Mouse (Mus musculus) bone marrow macrophage, adult 2 months (primary cell): ENCODE measurements around the gene Adamts3. TPM values are rescaled to one million over a fixed set of nuclear protein-coding genes. Genes with fewer than 3 reads are reported as not detected.

Source experiments
- H3K27ac ChIP-seq: 2 replicates; pipeline ENCODE4 v1.5.1; 2012; ENCODE audit warnings: low read depth, low read length; ENCODE audit not compliant: insufficient read depth
- H3K4me1 ChIP-seq: 2 replicates; pipeline ENCODE4 v1.6.1; 2012; ENCODE audit warnings: low read length; ENCODE audit not compliant: control insufficient read depth, insufficient read depth
- H3K4me3 ChIP-seq: 2 replicates; pipeline ENCODE4 v1.5.1; 2012; ENCODE audit warnings: mild to moderate bottlenecking, low read length, moderate library complexity; ENCODE audit not compliant: insufficient read depth
- CTCF ChIP-seq: IDR thresholded peaks from 2 replicates; pipeline ENCODE4 v1.5.1; 2012; ENCODE audit warnings: low read depth, mild to moderate bottlenecking, low read length, moderate library complexity
- POLR2A ChIP-seq: IDR thresholded peaks from 2 replicates; pipeline ENCODE4 v1.6.1; 2012; ENCODE audit warnings: mild to moderate bottlenecking, low read depth, low read length, borderline replicate concordance
- polyA plus RNA-seq: library from polyadenylated mRNA; stranded (reverse); fragments of >200 nt; gene quantifications from 2 replicates; pipeline ENCODE4 v1.2.4, GENCODE M21; 2012; ENCODE audit not compliant: missing spikeins, insufficient read depth, insufficient read length

Gene Adamts3
- polyA plus RNA-seq, 1 experiment: not detected

DNA sequence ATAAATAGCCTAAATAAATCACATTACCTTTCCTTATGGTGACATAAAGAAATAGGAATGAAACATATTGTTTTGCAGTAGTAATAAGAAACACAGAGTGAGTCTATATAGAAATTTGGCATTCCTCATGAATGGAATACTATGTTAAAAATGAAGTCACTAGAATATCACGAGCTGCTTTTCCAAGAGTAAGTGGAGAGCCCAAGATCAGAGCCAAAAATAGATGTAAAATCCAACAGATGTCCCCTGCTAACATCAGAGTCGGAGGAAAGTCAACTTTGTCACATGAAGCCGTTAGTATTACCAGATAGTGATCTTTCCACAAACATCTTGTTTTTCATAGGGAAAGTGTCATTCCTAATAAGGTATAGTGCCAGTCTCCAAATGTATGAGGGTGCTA, 155.0 kb downstream of the Adamts3 start:
- H3K4me3 ChIP-seq: no peak overlapping the region
- TF ChIP-seq CTCF (no peak), POLR2A (no peak)
- no peak overlapping the region for H3K27ac ChIP-seq
- no peaks in the 10 kb centered on the region for H3K4me1 ChIP-seq

DNA sequence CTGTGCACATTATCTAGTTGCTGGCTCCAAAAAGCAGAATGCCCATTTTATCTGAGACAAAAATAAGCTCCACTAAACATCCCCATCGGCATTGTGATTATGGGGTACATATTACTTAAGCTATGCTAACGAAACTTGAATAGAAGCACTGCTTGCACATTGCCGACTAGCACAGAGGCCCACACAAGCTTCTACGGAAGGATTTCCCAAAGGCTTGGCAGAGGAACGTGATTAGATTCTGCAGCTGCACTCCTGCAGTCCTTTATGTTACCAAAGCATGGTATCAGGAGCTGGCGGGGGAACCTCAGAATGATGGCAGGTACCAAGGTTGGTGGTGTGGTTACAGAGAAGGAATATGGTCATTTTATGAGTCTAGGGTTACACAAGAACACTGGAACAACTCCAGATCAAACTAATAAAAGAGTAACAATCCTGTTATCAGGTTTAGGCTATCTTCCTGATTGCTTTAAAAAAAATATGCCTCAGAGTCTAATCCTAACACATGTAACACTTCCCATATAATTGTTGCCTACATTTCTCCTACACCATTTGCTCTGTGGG, 155.6 kb downstream of the Adamts3 start:
- Histone ChIP-seq H3K4me1 (no peaks in the 10 kb centered on the region), H3K27ac (no peak overlapping the region), H3K4me3 (no peak overlapping the region)
- TF ChIP-seq POLR2A (no peak), CTCF (no peak)

DNA sequence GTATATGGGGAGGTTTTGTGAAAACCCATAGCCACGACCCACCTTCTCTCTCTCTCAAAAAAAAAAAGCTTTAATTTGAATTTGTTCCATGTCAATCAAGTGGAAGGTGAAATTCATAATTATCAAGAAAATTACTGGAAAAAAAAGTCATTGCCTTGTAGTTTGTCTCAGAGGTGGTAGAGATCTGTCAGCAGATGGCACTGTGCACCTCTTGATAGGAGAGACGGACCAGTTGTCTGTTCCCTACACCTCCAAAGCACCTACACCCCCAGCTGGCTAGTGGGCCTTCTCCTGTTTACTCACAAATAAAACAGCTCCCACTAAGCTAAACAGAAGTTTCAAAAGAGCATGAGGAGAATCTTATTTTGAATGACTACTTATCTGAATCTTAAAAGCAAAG, 168.6 kb downstream of the Adamts3 start:
- no peak for TF ChIP-seq CTCF
- TF ChIP-seq POLR2A: no peak
- H3K4me3 ChIP-seq: no peak overlapping the region
- H3K4me1 ChIP-seq: no peaks in the 10 kb centered on the region
- H3K27ac ChIP-seq: no peak overlapping the region

DNA sequence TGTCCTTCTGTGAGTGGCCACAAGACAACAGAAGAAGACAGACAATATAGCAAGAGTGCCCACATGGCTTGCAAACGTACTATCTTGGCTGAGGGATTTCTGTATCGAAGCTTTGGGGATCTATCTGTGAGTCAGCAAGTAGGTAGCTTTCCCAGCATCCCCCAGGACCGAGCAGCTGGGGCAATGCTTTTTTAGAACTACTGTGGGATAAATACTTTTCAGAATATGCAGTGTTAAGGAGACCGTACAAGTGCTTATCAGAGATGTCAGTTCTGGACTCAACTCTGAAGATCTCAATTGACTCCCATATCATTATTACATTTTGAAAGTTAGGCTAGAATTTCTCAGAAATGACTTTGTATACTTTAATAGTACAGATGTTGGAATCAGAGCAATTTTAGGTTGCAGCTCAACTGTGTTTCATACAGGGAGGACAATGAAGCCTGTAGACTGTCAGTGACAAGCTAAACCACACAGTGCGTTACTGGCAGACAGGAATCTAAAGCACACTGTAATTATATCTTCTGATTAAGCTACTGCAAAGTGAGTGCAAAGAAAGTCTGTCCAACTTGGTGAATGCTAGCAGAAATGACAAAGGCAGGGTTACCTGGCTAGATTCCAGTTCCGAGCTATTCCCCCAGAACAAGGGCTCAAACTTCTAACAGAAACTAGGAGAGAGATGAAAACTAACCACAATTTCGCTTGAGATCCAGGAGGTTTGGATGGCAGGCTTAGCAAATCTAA, 171.8 kb downstream of the Adamts3 start:
- Histone ChIP-seq H3K27ac (no peak overlapping the region), H3K4me1 (no peaks in the 10 kb centered on the region), H3K4me3 (no peak overlapping the region)
- TF ChIP-seq CTCF: no peak
- no peak for TF ChIP-seq POLR2A

DNA sequence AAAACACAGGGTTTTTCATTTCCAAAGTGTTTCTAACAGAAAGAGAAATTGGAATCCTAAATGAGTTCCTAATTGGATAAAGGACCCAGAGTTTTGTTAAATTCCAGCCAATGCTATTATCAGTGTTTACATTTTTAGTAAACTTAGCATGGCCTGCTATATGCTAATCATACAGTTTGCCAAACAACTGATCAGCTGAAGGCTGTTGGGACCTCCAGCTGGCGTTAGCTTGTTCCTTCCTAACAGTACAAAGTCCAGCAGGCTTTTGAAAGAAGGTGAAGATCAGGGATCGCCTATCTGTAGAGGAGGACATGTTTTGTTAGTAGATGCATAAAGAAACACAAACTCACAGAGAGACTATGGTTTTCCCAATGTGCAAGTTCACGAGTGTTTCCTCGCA, 173.7 kb downstream of the Adamts3 start:
- TF ChIP-seq POLR2A (no peak), CTCF (no peak)
- Histone ChIP-seq H3K27ac (no peak overlapping the region), H3K4me3 (no peak overlapping the region), H3K4me1 (no peaks in the 10 kb centered on the region)

DNA sequence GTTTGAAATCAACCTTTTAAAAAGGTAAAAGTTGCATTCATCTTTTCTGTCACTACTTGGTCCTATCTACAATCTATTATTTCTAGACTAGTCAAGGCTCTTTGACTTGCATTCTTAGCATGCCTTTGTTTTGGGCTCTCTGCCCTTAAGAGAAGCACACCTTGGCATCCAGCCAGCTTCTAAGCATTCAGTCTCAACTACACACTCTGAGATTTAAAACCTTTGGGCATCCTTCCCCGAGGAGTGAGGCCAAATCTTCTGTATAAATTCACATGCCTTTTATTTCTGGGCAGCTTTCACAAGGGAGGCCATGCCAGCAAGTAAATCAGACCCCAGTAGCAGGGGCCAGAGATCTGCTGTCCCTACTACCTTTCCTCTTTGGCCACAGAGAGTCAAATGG, 178.9 kb downstream of the Adamts3 start:
- Histone ChIP-seq H3K4me1 (no peaks in the 10 kb centered on the region), H3K27ac (no peak overlapping the region), H3K4me3 (no peak overlapping the region)
- TF ChIP-seq CTCF (no peak), POLR2A (no peak)

DNA sequence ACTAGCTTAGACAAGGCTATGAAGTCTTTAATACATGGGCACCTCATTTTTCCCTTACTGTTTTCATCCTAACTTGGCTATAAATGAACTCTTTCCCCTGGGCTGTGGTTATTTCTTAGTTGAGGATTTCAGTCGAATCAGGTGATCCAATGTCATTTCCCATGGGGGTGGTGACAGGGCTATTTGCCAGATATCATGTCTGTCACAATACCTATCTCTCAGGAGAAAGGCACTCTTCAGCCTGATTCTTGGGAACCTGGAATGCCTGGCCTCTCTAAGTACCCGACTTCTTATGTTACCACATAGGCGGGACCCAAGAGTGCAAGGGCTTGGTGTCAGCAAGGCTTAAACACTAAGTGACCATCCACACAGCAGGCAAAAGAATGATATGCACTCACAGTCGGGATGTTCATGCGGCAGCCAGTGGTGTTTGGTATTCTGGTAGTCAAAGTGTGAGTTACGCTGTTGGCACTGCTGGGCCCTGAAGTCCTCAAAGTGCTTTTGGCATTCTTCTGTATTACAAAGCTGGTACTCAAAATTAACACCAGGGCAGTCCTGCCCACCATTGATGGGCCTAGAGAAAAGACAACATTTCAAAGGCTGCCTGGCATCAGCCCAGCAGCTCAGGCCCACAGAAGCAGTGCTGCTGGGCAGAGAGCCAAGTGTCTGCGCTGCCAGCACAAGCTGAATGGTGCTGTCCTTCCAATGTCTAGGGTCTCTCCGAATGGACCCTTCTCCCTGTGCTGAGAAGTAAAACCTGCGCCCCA, 181.7 kb downstream of the Adamts3 start:
- TF ChIP-seq POLR2A: no peak
- TF ChIP-seq CTCF: no peak
- Histone ChIP-seq H3K4me3 (no peak overlapping the region), H3K4me1 (no peaks in the 10 kb centered on the region), H3K27ac (no peak overlapping the region)

DNA sequence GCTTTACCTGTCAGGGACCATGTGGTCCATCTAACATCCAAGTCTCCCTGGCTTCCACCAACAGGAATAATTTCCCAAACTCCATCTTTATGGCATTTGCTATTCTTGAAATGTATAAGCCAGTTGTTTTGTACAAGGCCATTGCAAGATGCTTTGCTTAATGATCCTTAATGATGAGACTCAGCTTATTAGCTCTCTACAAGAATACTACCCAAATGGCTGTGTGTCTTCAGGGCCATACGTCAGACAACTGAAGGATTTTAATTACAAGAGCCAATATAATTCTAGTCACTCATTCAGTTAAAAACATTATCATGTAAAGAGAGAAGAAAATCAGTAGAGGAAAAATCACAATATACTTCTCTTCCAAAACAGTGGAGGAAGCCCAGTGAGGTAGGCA, 195.3 kb downstream of the Adamts3 start:
- no peak overlapping the region for H3K27ac ChIP-seq

DNA sequence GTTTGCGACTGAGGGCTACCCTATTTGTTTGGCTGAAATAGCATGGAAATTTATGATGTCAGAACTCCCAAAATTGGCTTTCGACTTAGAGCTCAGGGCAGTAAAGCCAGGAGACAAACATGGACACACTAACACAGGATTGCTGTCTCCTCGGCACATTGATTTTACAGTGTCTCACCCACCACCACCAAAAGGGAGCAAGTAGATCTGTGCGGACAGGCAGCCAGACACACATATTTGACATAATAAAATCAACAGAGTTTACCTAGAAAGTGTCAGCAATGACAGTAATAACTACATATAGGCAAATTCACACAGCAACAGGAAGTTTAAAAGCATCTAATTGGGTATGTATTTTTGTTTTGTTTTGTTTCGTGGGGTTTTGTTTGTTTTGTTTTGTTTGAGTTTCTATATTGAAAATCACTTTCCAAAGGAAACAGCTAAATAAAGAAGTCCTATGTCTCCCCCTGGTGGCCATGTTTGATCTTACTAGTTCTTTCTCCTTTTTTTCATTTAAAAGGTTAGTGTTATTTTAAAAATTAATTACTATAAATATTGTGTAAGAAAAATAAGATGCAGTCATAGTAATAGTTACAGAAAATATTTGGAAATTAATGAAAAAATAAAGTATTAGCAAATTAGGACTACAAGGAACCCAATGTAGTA, 203.1 kb downstream of the Adamts3 start:
- Histone ChIP-seq H3K4me1 (no peaks in the 10 kb centered on the region), H3K4me3 (no peak overlapping the region), H3K27ac (no peak overlapping the region)
- TF ChIP-seq CTCF (no peak), POLR2A (no peak)

More for the DNA sequence above, 195.3 kb downstream of the Adamts3 start:
- Histone ChIP-seq H3K4me1 (no peaks in the 10 kb centered on the region), H3K4me3 (no peak overlapping the region)
- TF ChIP-seq POLR2A: no peak
- no peak for TF ChIP-seq CTCF

DNA sequence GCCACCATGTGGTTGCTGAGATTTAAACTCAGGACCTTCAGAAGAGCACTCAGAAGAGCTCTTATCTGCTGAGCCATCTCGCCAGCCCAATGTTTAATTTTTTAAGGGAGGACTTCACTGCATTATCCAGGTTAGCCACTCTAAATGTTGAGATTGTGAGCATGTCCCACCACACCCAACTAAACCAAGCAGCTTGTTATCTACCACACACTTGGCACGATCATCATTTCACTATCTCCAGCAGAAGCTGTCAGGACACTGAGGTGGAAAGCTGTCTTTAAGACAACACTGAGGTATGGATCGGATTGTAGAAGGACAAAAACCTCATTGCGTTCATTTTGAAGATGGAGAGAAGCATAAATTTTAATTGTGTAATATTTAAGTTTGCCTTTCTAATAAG, 205.0 kb downstream of the Adamts3 start:
- no peak for TF ChIP-seq CTCF
- TF ChIP-seq POLR2A: no peak
- H3K4me1 ChIP-seq: no peaks in the 10 kb centered on the region
- H3K27ac ChIP-seq: no peak overlapping the region
- H3K4me3 ChIP-seq: no peak overlapping the region
